Mouse (Mus musculus): ENCODE measurements around the gene H2afx. TPM values are rescaled to one million over a fixed set of nuclear protein-coding genes. Genes with fewer than 3 reads are reported as not detected.
"Not testable (repeated sequence)": the region's sequence is repeated elsewhere in the genome, so short reads cannot be mapped to it uniquely, and the experiment has no call there.

The H2afx gene
- total RNA-seq, 2 experiments from 2014 or later: 90.9 to 205 TPM

DNA sequence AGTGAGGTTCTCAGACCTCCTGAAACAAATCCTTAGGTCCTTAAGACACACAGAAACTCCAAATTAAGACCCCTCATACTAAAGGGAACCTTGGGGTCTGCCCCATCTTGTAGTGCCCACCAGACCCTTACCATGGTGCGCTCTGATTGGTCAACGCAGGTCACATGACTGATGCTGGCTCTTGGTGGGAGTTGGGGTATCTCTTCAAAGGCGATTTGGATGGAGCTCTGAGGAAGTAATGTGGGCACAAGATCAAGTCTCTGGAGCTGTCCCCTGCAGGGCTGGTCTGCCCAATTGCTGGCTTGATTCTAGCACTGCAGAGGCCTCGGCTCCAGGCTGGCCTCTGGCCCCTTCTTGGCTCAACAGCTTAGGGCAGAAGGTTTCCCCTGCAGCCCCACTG lies 17.0 kb upstream of the H2afx start:
- no peak for ATAC-seq (replicated peaks; ENCODE audit: low FRiP score, low TSS enrichment, poor library complexity, severe bottlenecking)

GRCm38 (mm10) chr9:44318076-44318825 lies 16.2 kb upstream of the H2afx start:
- ATAC-seq (replicated peaks; ENCODE audit: low FRiP score, low TSS enrichment, poor library complexity, severe bottlenecking): no peak

DNA sequence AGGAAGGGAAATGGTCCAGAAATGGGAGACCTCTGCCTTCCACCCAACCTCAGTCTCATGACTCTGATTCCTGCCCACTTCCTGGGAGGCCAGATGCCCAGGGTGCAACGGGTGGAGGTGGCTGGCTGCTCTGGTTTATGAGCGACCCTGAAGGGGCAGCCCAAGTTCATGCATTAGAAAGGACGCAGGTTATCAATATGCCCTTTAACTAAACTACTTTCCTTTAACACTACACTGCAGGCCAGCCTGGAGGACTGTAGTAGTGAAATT lies 15.7 kb upstream of the H2afx start:
- no peak for ATAC-seq (replicated peaks; ENCODE audit: low FRiP score, low TSS enrichment, poor library complexity, severe bottlenecking)

DNA sequence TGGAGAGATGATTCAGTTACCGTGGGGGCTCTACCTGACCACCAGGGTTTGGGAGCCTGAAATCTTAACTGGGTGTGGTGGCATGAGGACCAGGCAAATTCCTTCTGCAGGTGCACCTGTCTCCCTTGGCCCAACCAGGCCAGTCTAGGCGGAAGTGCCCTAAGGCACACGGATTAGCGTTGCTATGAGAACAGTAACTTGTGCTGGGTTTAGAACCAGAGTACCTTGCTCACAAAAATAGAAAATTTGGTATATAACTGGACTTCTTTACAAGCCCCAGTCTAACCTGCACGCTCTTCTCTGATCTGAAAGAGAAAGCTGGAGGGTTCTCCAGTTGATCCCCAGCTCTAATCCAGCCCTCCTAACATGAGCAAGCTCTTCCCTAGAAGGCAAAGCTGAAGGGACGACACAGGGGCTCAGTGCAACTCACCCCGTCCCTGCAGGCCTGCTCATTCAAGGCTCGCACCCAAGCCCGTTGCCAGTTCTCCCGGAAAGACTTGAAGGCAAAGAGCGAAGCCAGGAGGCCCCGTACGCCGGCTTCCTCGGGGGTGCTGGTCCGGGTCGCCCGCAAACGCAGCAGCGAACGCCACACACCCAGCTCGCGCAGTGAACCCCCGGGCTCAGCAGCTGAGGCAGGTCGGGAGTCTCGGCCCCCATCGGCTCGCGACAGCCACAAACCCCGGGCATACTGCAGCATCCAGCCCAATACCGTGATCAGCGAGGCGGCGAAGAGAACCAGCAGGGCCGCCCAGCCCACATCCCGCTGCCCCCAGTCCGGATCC lies 15.2 kb upstream of the H2afx start:
- ATAC-seq (replicated peaks; ENCODE audit: low FRiP score, low TSS enrichment, poor library complexity, severe bottlenecking): no peak

DNA sequence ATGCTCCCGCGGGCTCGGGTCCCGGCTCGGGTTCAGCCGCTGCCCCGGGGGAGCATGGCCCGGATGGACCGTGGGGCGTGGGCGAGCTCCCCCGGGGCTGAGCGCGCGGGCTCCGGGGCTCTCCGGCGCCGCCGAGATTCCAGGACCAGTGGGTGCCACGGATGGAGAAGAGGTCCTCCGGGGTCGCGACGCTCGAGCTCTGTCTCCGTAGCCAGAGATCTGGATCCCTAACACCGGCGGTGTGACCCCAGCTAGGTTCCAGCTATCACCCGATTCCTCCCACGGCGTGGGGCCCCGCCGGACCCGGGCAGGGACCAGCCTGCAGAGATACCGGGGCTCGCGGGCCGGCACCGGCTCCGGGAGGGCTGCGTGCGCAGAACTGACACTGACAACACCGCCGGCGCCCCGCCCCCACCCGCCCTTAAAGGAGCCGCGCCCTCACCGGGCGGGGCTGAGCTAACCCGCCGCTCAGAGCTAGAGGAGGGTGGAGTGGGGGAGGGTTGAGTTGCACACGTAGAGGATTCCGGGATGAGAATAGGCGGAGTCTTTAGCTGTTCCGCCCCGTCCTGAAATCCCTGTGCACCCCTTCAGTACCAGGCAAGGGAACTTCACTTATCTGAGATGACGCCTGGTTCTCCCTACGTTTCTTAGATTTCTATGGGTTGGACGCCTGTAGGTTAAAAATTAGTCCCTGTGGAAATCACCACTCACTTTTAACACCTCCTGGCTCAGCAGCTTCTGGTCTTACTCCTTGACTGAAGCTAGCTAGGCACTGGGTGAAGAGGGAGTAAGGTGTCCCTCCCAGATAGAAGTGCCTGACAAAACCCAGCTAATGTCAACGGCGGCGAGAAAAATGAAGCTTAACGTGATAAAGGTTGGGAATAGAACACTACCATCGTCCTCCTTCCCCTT lies 14.4 kb upstream of the H2afx start, which contains the start of gene C2cd2l:
Gene C2cd2l, minus strand, starts transcription at position 399 of the 912 bp plus-strand sequence.
- peak; percentile 87 for ATAC-seq (replicated peaks; ENCODE audit: low FRiP score, low TSS enrichment, poor library complexity, severe bottlenecking)

DNA sequence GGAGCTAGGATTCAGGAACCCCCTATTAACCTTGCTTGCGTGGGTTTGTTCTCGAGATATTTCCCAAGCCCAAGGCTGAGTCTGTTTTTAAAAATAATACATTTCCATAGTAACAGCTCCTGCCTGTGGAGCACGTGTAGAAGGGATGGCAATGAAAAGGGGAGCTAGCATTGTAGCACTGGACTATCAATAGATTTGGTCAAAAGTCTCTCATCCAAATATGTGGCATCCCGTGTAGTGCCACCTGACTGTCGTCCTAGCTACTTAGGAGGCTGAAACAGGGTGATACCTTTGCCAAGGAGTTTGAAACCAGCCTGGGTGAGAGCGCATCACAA lies 13.7 kb upstream of the H2afx start:
- no peak for ATAC-seq (replicated peaks; ENCODE audit: low FRiP score, low TSS enrichment, poor library complexity, severe bottlenecking)

DNA sequence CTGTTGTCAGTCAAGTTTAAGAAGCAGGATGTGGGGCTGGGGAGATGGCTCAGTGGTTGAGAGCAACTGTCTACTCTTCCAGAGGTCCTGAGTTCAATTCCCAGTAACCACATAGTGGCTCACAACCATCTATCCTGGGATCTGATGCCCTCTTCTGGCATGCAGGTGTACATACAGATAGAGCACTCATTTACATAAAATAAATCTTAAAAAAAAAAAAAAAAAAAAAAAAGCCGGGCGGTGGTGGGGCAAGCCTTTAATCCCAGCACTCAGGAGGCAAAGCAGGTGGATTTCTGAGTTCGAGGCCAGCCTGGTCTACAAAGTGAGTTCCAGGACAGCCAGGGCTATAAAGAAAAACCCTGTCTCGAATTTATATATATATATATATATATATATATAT lies 10.8 kb upstream of the H2afx start:
- ATAC-seq (replicated peaks; ENCODE audit: low FRiP score, low TSS enrichment, poor library complexity, severe bottlenecking): not testable (repeated sequence)

DNA sequence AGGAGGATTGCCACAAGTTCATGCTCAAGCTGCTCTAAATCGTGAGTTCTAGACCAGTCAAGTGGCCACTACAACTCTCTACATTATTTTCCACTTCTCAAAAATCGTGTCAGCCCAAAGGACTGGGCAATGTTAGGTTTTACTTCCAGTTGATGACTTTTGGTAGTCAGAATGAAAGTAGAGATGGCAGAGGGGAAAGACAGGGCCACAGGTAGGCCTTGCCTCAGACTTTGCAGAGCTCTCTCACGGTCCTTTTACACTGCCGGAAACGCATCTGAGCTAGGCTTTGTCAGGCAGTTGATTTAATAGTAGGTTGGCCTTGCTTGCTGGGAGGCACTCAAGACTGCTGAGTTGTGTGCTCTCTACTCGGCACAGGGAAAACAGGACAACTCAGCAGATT lies 10.3 kb upstream of the H2afx start:
- ATAC-seq (replicated peaks; ENCODE audit: low FRiP score, low TSS enrichment, poor library complexity, severe bottlenecking): no peak

- not testable (repeated sequence) for ATAC-seq (replicated peaks; ENCODE audit: low FRiP score, low TSS enrichment, poor library complexity, severe bottlenecking)
Measured at GRCm38 (mm10) chr9:44325032-44325767, 9.3 kb upstream of the H2afx start.

- no peak for ATAC-seq (replicated peaks; ENCODE audit: low FRiP score, low TSS enrichment, poor library complexity, severe bottlenecking)
Measured at GRCm38 (mm10) chr9:44325768-44326370, 8.6 kb upstream of the H2afx start, which contains the start of gene Dpagt1. TSS of gene Dpagt1 (plus strand) at chr9:44326019.

GRCm38 (mm10) chr9:44326371-44327063 lies 8.0 kb upstream of the H2afx start:
- peak; percentile 95 for ATAC-seq (replicated peaks; ENCODE audit: low FRiP score, low TSS enrichment, poor library complexity, severe bottlenecking)

- ATAC-seq (replicated peaks; ENCODE audit: low FRiP score, low TSS enrichment, poor library complexity, severe bottlenecking): peak; percentile 42
Measured at GRCm38 (mm10) chr9:44327064-44327711, 7.3 kb upstream of the H2afx start.

DNA sequence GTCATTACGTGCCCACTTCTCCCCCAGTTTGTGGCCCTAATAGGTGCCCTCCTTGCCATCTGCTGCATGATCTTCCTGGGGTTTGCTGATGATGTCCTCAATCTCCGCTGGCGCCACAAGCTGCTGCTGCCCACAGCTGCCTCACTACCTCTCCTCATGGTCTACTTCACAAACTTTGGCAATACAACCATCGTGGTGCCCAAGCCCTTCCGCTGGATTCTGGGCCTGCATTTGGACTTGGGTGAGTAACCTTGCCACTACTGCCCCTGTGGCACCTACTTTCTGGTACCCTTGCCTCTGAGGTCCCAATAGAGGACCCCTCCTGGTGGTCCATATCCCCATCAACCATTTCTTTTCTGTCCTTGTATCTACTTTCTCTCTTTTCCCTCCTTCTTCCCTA lies 6.6 kb upstream of the H2afx start:
- no peak for ATAC-seq (replicated peaks; ENCODE audit: low FRiP score, low TSS enrichment, poor library complexity, severe bottlenecking)

DNA sequence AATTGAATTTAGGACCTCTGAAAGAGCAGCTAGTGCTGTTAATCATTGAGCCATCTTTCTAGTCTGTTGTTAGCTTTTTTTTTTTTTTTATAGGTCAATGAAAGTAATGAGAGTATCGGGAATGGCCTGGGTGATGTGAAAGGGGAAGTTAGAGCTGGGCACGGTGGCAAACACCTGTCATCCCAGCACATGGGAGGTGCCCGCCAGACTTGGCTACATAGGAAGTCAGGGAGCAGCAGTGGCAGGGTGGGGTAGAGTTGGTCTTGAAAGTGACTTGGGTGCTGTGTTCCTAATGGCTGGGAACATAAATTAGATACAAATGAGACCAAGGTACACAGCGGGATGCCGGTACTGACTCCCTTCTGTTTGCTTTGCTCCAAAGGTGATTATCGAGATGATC lies 3.8 kb upstream of the H2afx start:
- ATAC-seq (replicated peaks; ENCODE audit: low FRiP score, low TSS enrichment, poor library complexity, severe bottlenecking): no peak

- ATAC-seq (replicated peaks; ENCODE audit: low FRiP score, low TSS enrichment, poor library complexity, severe bottlenecking): no peak
Measured at GRCm38 (mm10) chr9:44332918-44333638, 1.4 kb upstream of the H2afx start.

- no peak for ATAC-seq (replicated peaks; ENCODE audit: low FRiP score, low TSS enrichment, poor library complexity, severe bottlenecking)
Measured at GRCm38 (mm10) chr9:44335331-44336092, 1.0 kb downstream of the H2afx start.

GRCm38 (mm10) chr9:44336093-44336406 lies 1.6 kb downstream of the H2afx start:
- ATAC-seq (replicated peaks; ENCODE audit: low FRiP score, low TSS enrichment, poor library complexity, severe bottlenecking): no peak

Data from megakaryocyte-erythroid progenitor cell, adult 5-6 weeks (primary cell).